Mouse (Mus musculus) effector memory CD4-positive, alpha-beta T cell, adult 7 months (primary cell): Measurements from ENCODE around the gene Cd8a. TPM values are rescaled to one million over a fixed set of nuclear protein-coding genes. Genes with fewer than 3 reads are reported as not detected.

Experiments used
- polyA plus RNA-seq: library from polyadenylated mRNA; unstranded; fragments of 100-300 nt; shearing (Covaris generic); gene quantifications from one replicate; pipeline ENCODE4 v1.2.1, GENCODE M21; 2017

The Cd8a gene
- polyA plus RNA-seq = not detected

DNA sequence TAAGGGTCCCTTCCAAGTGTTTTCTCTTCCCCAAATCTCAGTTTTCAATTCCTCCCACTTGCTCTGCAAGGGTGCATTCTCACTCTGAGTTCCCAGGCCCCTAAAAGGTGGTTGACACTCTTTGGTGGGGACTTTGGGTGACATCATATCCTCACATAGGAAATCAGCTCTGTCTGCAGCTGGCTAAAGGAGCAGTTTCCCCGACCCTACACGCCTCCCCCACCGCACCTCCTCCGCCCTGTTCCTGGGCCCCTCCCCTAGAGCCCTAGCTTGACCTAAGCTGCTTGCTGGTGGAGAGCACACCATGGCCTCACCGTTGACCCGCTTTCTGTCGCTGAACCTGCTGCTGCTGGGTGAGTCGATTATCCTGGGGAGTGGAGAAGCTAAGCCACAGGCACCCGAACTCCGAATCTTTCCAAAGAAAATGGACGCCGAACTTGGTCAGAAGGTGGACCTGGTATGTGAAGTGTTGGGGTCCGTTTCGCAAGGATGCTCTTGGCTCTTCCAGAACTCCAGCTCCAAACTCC, at the start of gene Cd8a:
Cd8a (plus strand) TSS at position 179 of the 527 bp plus-strand sequence.

Other genes with a start within 250 kb of the Cd8a start
- gene Thnsl2, start 229.0 kb upstream of the Cd8a start, polyA plus RNA-seq = not detected
- not detected for gene Fabp1, start 173.6 kb upstream of the Cd8a start, polyA plus RNA-seq
- 51.7 TPM for gene Krcc1, start 101.8 kb upstream of the Cd8a start, polyA plus RNA-seq
- gene Smyd1, start 51.2 kb upstream of the Cd8a start, polyA plus RNA-seq = not detected
- gene Cd8b1, start 50.6 kb upstream of the Cd8a start, polyA plus RNA-seq = 4.0 TPM
- 28.2 TPM for gene Rmnd5a, start 67.2 kb downstream of the Cd8a start, polyA plus RNA-seq
- gene Rnf103, start 120.5 kb downstream of the Cd8a start, polyA plus RNA-seq = 60.9 TPM
- gene Chmp3, start 170.4 kb downstream of the Cd8a start, polyA plus RNA-seq = 60.1 TPM